Mouse (Mus musculus) olfactory bulb, adult 2 months (tissue): ENCODE measurements around the gene Pde4a.

Experiments used
- CTCF ChIP-seq: fragments of 200-500 bp; IDR thresholded peaks from 2 replicates; pipeline ENCODE4 v1.5.1; 2012; ENCODE audit warnings: low read depth, mild to moderate bottlenecking, low read length, moderate library complexity; ENCODE audit not compliant: insufficient read depth
- POLR2A ChIP-seq: fragments of 200-500 bp; IDR thresholded peaks from 2 replicates; pipeline ENCODE4 v1.6.1; 2012; ENCODE audit warnings: mild to moderate bottlenecking, low read depth, low read length, moderate library complexity; ENCODE audit not compliant: insufficient read depth

- TF ChIP-seq POLR2A (no peak), CTCF (no peak)
Observed at GRCm38 (mm10) chr9:21144361-21144760, 21.2 kb upstream of the Pde4a start.
